Mouse (Mus musculus): Measurements from ENCODE around the gene Ankrd24. TPM values are rescaled to one million over a fixed set of nuclear protein-coding genes. Genes with fewer than 3 reads are reported as not detected.

Ankrd24 gene
- polyA plus RNA-seq, 1 experiment: not detected

- TF ChIP-seq CTCF (IDR thresholded peaks at IDR 0.05; ENCODE audit: insufficient read depth, low read depth, low read length): no peak
- TF ChIP-seq POLR2A (IDR thresholded peaks at IDR 0.05; ENCODE audit: insufficient read depth, low read depth, low read length): no peak
- 72% methylated on average over 5 of the region's 5 CpGs for WGBS
- no peak overlapping the region for H3K4me3 ChIP-seq (ENCODE audit: insufficient read depth, low read depth, low read length)
- no peaks in the 10 kb centered on the region for H3K4me1 ChIP-seq (ENCODE audit: control insufficient read depth, insufficient read depth, low read length)
- no peak overlapping the region for H3K27ac ChIP-seq (ENCODE audit: insufficient read depth, low read depth, low read length)
Measured at GRCm38 (mm10) chr10:81619976-81620375, 8.4 kb upstream of the Ankrd24 start.

- TF ChIP-seq CTCF (IDR thresholded peaks at IDR 0.05; ENCODE audit: insufficient read depth, low read depth, low read length) (no peak), POLR2A (IDR thresholded peaks at IDR 0.05; ENCODE audit: insufficient read depth, low read depth, low read length) (no peak)
- Histone ChIP-seq H3K4me1 (ENCODE audit: control insufficient read depth, insufficient read depth, low read length) (no peaks in the 10 kb centered on the region), H3K4me3 (ENCODE audit: insufficient read depth, low read depth, low read length) (no peak overlapping the region), H3K27ac (ENCODE audit: insufficient read depth, low read depth, low read length) (no peak overlapping the region)
- WGBS: 61% methylated on average over 9 of the region's 9 CpGs
Measured at GRCm38 (mm10) chr10:81620786-81621185, 7.6 kb upstream of the Ankrd24 start.

- no peak for TF ChIP-seq POLR2A (IDR thresholded peaks at IDR 0.05; ENCODE audit: insufficient read depth, low read depth, low read length)
- TF ChIP-seq CTCF (IDR thresholded peaks at IDR 0.05; ENCODE audit: insufficient read depth, low read depth, low read length): no peak
- H3K27ac ChIP-seq (ENCODE audit: insufficient read depth, low read depth, low read length): no peak overlapping the region
- 72% methylated on average over 8 of the region's 8 CpGs for WGBS
- H3K4me1 ChIP-seq (ENCODE audit: control insufficient read depth, insufficient read depth, low read length): peaks cover 18% of the 10 kb centered on the region
- no peak overlapping the region for H3K4me3 ChIP-seq (ENCODE audit: insufficient read depth, low read depth, low read length)
Measured at GRCm38 (mm10) chr10:81623441-81623840, 4.9 kb upstream of the Ankrd24 start.

DNA sequence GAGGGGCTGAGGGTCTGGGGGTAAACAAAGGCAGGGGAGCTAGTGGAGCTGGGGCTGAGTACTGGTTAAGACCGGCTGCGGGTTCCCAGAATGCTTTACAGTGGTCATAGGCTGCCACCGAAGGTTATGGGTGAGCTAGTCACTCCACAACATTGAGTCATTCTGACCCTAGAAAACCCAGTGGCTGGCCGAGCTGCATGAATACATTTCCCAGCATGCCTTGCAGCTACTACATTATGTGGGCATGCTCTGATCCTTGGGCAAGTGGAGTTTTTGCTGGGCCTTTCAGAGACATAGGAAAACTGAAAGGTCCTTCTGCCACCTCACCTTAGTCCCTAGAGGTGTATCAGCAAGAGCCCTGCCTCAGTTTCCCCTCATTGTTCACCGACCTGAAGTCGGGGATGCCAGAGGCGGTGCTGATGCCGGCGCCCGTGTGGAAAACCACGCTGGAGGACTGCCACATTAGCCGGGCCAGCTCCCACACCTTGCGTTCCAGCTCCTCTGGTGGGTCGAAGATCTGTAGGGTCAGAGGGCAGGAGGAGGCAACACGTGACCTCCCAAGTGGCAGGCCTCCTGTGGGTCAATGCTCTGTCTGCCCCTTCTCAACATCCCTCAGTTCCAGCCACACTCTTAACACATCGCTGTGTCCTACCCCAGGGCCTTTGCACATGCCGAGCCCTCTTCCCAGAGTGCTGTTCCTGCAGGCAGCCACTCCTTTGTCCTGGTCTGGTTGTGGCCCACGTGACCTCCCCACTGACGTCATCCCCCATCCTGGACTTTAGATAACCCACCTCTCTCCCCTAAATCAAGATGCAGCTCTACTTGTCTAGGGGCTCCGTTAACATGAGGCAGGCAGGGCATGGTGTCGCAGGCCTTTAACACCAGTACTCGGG, 2.0 kb upstream of the Ankrd24 start:
- Histone ChIP-seq H3K4me1 (ENCODE audit: control insufficient read depth, insufficient read depth, low read length) (peaks cover 20% of the 10 kb centered on the region), H3K27ac (ENCODE audit: insufficient read depth, low read depth, low read length) (no peak overlapping the region), H3K4me3 (ENCODE audit: insufficient read depth, low read depth, low read length) (peak overlapping the region; percentile 69)
- WGBS: 88% methylated on average over 22 of the region's 22 CpGs
- TF ChIP-seq POLR2A (IDR thresholded peaks at IDR 0.05; ENCODE audit: insufficient read depth, low read depth, low read length) (no peak), CTCF (IDR thresholded peaks at IDR 0.05; ENCODE audit: insufficient read depth, low read depth, low read length) (no peak)

DNA sequence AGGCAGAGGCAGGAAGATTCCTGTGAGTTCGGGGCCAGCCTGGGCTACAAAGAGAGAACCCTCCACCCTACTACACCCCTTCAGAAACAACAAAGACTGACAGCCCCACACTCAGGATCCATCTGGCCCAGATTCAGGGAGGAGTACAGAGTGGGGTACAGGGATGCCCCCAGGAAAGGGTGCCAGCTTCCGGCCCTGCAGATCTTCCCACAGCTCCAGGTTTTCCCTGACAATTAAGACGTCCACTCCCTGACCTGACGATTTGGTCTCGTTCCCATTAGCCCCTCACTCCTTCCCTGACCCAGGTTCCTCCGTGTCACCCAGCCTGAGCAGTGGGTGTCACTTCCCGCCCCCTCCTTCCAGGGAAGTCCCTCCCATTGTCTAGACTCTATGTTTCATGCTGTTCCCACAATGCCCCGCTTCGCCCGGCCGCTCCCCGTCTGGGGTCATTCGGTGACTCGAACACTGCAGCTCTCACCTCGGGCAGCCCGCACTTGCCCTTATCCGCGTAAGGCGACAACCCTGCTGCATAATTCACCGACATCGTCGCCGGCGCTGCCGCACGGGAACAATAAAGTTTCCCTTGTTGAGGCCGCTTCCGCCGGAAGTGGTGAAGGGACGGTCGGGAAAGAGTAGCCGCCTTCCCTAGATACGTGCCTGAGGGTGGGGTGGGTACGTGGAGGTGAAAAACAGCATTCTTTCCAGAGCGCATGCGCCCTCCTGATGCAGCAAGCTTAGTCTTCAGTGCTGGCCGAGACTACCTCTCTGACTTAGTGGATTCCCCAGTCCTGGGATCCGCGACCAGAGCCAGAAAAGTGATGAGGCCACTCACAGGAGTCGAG, 1.1 kb upstream of the Ankrd24 start, which contains the start of gene Sirt6:
Gene Sirt6, minus strand, starts transcription at position 804 of the 842 bp plus-strand sequence.
- peaks cover 20% of the 10 kb centered on the region for H3K4me1 ChIP-seq (ENCODE audit: control insufficient read depth, insufficient read depth, low read length)
- H3K4me3 ChIP-seq (ENCODE audit: insufficient read depth, low read depth, low read length): peak within 1 kb of the TSS; percentile 69
- 3% methylated on average over 40 of the region's 40 CpGs for WGBS
- TF ChIP-seq CTCF (IDR thresholded peaks at IDR 0.05; ENCODE audit: insufficient read depth, low read depth, low read length) (no peak), POLR2A (IDR thresholded peaks at IDR 0.05; ENCODE audit: insufficient read depth, low read depth, low read length) (peak; percentile 45; the same call in 1 of the 2 replicates)
- H3K27ac ChIP-seq (ENCODE audit: insufficient read depth, low read depth, low read length): peak within 1 kb of the TSS; percentile 70

GRCm38 (mm10) chr10:81627836-81628220, 512 bp upstream of the Ankrd24 start:
- peak overlapping the region; percentile 69 for H3K27ac ChIP-seq (ENCODE audit: insufficient read depth, low read depth, low read length)
- peaks cover 20% of the 10 kb centered on the region for H3K4me1 ChIP-seq (ENCODE audit: control insufficient read depth, insufficient read depth, low read length)
- WGBS: 46% methylated on average over 7 of the region's 7 CpGs
- no peak for TF ChIP-seq POLR2A (IDR thresholded peaks at IDR 0.05; ENCODE audit: insufficient read depth, low read depth, low read length)
- no peak for TF ChIP-seq CTCF (IDR thresholded peaks at IDR 0.05; ENCODE audit: insufficient read depth, low read depth, low read length)
- peak overlapping the region; percentile 69 for H3K4me3 ChIP-seq (ENCODE audit: insufficient read depth, low read depth, low read length)

DNA sequence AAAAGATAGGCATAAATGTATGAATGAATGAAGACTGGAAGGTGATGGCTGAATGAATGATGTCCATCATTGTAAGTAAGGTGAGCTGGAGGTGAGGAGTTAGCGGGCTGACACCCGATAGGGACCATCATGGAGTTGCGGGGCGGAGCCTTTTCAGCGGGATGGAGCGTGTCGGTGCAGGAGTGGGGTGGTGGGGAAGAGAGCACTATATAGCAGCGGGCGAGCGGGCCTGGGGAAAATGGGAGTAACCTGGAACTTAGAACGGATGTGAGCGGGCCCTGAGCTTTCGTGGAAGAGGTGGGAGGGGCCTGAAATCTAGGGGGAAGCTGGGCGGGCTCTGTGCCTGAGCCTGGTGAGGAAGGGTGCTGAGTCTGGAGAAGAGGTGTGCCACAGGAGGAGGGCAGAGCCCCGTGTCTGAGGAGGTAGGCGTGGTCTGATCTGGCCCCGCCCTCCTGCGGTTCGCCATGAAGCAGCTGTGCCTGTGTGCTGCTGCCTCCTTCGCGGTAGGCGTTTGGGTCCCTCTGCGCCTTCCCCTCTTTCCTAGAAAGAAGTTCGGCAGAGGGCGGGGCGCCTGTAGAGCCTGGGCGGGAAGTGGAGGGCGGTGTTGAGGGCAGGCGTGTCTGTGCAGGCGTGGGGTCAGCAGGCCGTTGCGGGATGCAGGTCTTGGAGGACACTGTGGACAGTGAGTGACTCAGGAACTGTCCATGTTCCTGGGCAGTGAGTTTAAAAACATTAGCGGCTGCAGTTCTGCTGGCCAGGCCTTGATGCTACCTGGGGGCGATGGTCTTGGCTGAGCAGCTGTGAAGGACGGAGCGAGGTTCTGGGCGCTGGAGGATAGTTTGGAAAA, 5.1 kb downstream of the Ankrd24 start:
- no peak overlapping the region for H3K27ac ChIP-seq (ENCODE audit: insufficient read depth, low read depth, low read length)
- WGBS: 3% methylated on average over 37 of the region's 37 CpGs
- H3K4me1 ChIP-seq (ENCODE audit: control insufficient read depth, insufficient read depth, low read length): peaks cover 10% of the 10 kb centered on the region
- peak overlapping the region; percentile 39 for H3K4me3 ChIP-seq (ENCODE audit: insufficient read depth, low read depth, low read length)
- TF ChIP-seq CTCF (IDR thresholded peaks at IDR 0.05; ENCODE audit: insufficient read depth, low read depth, low read length): no peak
- TF ChIP-seq POLR2A (IDR thresholded peaks at IDR 0.05; ENCODE audit: insufficient read depth, low read depth, low read length): no peak

- no peak overlapping the region for H3K27ac ChIP-seq (ENCODE audit: insufficient read depth, low read depth, low read length)
- TF ChIP-seq POLR2A (IDR thresholded peaks at IDR 0.05; ENCODE audit: insufficient read depth, low read depth, low read length): no peak
- no peak for TF ChIP-seq CTCF (IDR thresholded peaks at IDR 0.05; ENCODE audit: insufficient read depth, low read depth, low read length)
- WGBS: 25% methylated on average over 8 of the region's 8 CpGs
- H3K4me1 ChIP-seq (ENCODE audit: control insufficient read depth, insufficient read depth, low read length): peaks cover 12% of the 10 kb centered on the region
- H3K4me3 ChIP-seq (ENCODE audit: insufficient read depth, low read depth, low read length): no peak overlapping the region
Measured at GRCm38 (mm10) chr10:81636338-81636737, 8.0 kb downstream of the Ankrd24 start.
